Mouse (Mus musculus) stomach, postnatal 0 days (tissue): Measurements from ENCODE around the gene E130114P18Rik. TPM values are rescaled to one million over a fixed set of nuclear protein-coding genes. Genes with fewer than 3 reads are reported as not detected.

Experiments
- ATAC-seq: fragments of 200-750 bp; cut with Nextera tagmentation; 2 replicates; pipeline ENCODE4 v1.8.0; 2017; ENCODE audit not compliant: low FRiP score, low TSS enrichment
- DNase-seq: peaks from one replicate; pipeline ENCODE4 v3.0.0-alpha.2; 2016; ENCODE audit warnings: low spot score
- H3K27ac ChIP-seq: fragments of 300-500 bp; sonication (generic); replicated peaks from 2 replicates; pipeline ENCODE4 v1.5.1; 2014; ENCODE audit warnings: mild to moderate bottlenecking, control low read depth
- H3K27me3 ChIP-seq: fragments of 300-500 bp; sonication (generic); 2 replicates; pipeline ENCODE4 v1.6.1; 2014; ENCODE audit warnings: low read length; ENCODE audit not compliant: control insufficient read depth, insufficient read depth
- H3K36me3 ChIP-seq: fragments of 300-500 bp; sonication (generic); 2 replicates; pipeline ENCODE4 v1.6.1; 2014; ENCODE audit warnings: low read length, mixed read lengths; ENCODE audit not compliant: control insufficient read depth, insufficient read depth
- H3K4me1 ChIP-seq: fragments of 300-500 bp; sonication (generic); replicated peaks from 2 replicates; pipeline ENCODE4 v1.6.1; 2014; ENCODE audit warnings: antibody characterized with exemption; ENCODE audit not compliant: control insufficient read depth, insufficient read depth
- H3K4me2 ChIP-seq: fragments of 300-500 bp; sonication (generic); replicated peaks from 2 replicates; pipeline ENCODE4 v1.6.1; 2014; ENCODE audit warnings: low read depth, mild to moderate bottlenecking, control low read depth, moderate library complexity
- H3K4me3 ChIP-seq: fragments of 300-500 bp; sonication (generic); 2 replicates; pipeline ENCODE4 v1.5.1; 2014; ENCODE audit warnings: low read depth, low read length, control low read depth
- H3K9ac ChIP-seq: fragments of 300-500 bp; sonication (generic); 2 replicates; pipeline ENCODE4 v1.6.1; 2014; ENCODE audit warnings: mild to moderate bottlenecking, low read length, control low read depth, mixed read lengths
- H3K9me3 ChIP-seq: fragments of 300-500 bp; sonication (generic); 2 replicates; pipeline ENCODE4 v1.6.1; 2016; ENCODE audit warnings: low read length; ENCODE audit not compliant: control insufficient read depth
- CTCF ChIP-seq: IDR thresholded peaks from 2 replicates; pipeline ENCODE4 v1.5.1; 2016; ENCODE audit warnings: antibody characterized with exemption, low read depth, mild to moderate bottlenecking, moderate library complexity
- EP300 ChIP-seq: optimal IDR thresholded peaks from 2 replicates; pipeline ENCODE3; 2016; ENCODE audit warnings: antibody characterized with exemption
- WGBS: fragments of 180-500 bp; shearing (Covaris S2); extraction: QIAGEN DNeasy Blood & Tissue Kit; methylation state at CpG from one replicate; pipeline ENCODE4 v1.1.7; 2014; 5-methylcytosine and 5-hydroxymethylcytosine counted together
- polyA plus RNA-seq: library from polyadenylated mRNA; unstranded; fragments of >200 nt; fragmentation: Nextera tagmentation; extraction: Ambion mirVana; gene quantifications from 2 replicates; pipeline ENCODE4 v1.2.1, GENCODE M21; 2015

The E130114P18Rik gene
- polyA plus RNA-seq, 1 experiment from 2014 or later: 1.2 TPM

- no peak for ATAC-seq
- 76% methylated on average over 7 of the region's 7 CpGs for WGBS
- DNase-seq: no peak
- Histone ChIP-seq H3K27me3 (no peaks in the 10 kb centered on the region), H3K36me3 (no peaks in the 10 kb centered on the region), H3K9ac (no peak overlapping the region), H3K4me1 (no peaks in the 10 kb centered on the region), H3K27ac (no peak overlapping the region), H3K4me3 (no peak overlapping the region), H3K9me3 (no peaks in the 10 kb centered on the region), H3K4me2 (no peak overlapping the region)
- TF ChIP-seq CTCF (no peak), EP300 (no peak)
Observed at GRCm38 (mm10) chr4:97696684-97697615, 80.9 kb downstream of the E130114P18Rik start.

- ATAC-seq: no peak
- DNase-seq: no peak
Observed at GRCm38 (mm10) chr4:97695414-97696040, 82.4 kb downstream of the E130114P18Rik start.

GRCm38 (mm10) chr4:97693931-97694330 lies 83.9 kb downstream of the E130114P18Rik start:
- Histone ChIP-seq H3K36me3 (no peaks in the 10 kb centered on the region), H3K9ac (no peak overlapping the region), H3K4me1 (no peaks in the 10 kb centered on the region), H3K27ac (no peak overlapping the region), H3K9me3 (no peaks in the 10 kb centered on the region), H3K4me2 (no peak overlapping the region), H3K27me3 (no peaks in the 10 kb centered on the region), H3K4me3 (no peak overlapping the region)
- TF ChIP-seq CTCF (no peak), EP300 (no peak)
- DNase-seq: no peak
- 83% methylated on average over 4 of the region's 4 CpGs for WGBS
- no peak for ATAC-seq

More at GRCm38 (mm10) chr4:97695414-97696040, 82.4 kb downstream of the E130114P18Rik start:
- TF ChIP-seq CTCF (no peak), EP300 (no peak)
- H3K9me3 ChIP-seq: no peaks in the 10 kb centered on the region
- no peaks in the 10 kb centered on the region for H3K36me3 ChIP-seq
- H3K27ac ChIP-seq: no peak overlapping the region
- no peaks in the 10 kb centered on the region for H3K4me1 ChIP-seq
- H3K27me3 ChIP-seq: no peaks in the 10 kb centered on the region
- no peak overlapping the region for H3K4me3 ChIP-seq
- no peak overlapping the region for H3K9ac ChIP-seq
- 59% methylated on average over 7 of the region's 7 CpGs for WGBS
- H3K4me2 ChIP-seq: no peak overlapping the region

GRCm38 (mm10) chr4:97693054-97693453 lies 84.8 kb downstream of the E130114P18Rik start:
- no peaks in the 10 kb centered on the region for H3K36me3 ChIP-seq
- no peaks in the 10 kb centered on the region for H3K27me3 ChIP-seq
- TF ChIP-seq CTCF (no peak), EP300 (no peak)
- no peak overlapping the region for H3K4me3 ChIP-seq
- H3K4me2 ChIP-seq: no peak overlapping the region
- DNase-seq (no peak), ATAC-seq (no peak)
- no peaks in the 10 kb centered on the region for H3K9me3 ChIP-seq
- H3K27ac ChIP-seq: no peak overlapping the region
- WGBS: 82% methylated on average over 4 of the region's 4 CpGs
- H3K4me1 ChIP-seq: no peaks in the 10 kb centered on the region
- H3K9ac ChIP-seq: no peak overlapping the region

DNA sequence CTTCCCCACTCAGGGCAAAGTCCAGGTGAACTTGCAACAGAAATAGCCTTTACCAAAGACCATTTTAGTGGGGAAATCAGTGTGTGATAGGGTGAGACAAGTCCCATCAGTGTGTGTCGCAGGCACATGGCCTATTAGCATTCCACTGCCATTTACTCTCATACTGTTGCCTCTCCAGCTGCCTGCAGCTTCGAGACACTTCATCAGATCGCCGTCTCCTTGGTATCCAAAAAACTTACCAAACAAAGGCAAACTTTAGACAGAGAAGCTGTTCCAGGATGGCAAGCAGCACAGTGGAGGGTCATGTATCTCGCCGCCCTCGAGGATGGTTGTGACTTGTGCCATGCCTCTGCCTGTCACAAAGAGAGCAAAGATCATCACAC lies 87.5 kb downstream of the E130114P18Rik start:
- WGBS: 74% methylated on average over 7 of the region's 7 CpGs
- Histone ChIP-seq H3K27me3 (no peaks in the 10 kb centered on the region), H3K9me3 (no peaks in the 10 kb centered on the region), H3K36me3 (no peaks in the 10 kb centered on the region), H3K27ac (no peak overlapping the region), H3K4me3 (no peak overlapping the region), H3K9ac (no peak overlapping the region), H3K4me1 (no peaks in the 10 kb centered on the region), H3K4me2 (no peak overlapping the region; the same call in 1 of the 2 replicates)
- ATAC-seq: no peak
- TF ChIP-seq CTCF: no peak
- TF ChIP-seq EP300: no peak
- no peak for DNase-seq
